Mouse (Mus musculus): Measurements from ENCODE around the gene Frem1.

DNA sequence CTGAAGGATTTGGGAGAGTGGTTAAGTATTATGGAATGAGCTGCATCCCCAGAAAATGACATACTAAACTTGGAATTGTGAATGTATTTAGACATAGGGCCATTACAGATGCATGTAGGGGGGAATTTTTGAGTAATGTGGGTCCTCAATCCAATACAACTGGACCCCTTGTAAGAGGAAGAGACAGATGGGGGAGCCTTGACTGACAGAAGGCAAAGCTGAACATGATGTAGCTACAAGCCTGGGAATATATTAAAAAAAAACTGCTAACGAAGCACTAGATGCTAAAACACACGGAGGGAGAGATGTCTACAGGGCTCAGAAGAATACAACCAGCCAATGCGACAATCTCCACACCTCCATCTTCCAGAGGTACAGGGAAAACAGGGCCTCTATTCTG is 60.1 kb downstream of the Frem1 start:
- TF ChIP-seq GATA1 (IDR thresholded peaks at IDR 0.05; ENCODE audit: low read length) = no peak
- TF ChIP-seq TAL1 (IDR thresholded peaks at IDR 0.05; ENCODE audit: low read length) = no peak
